Mouse (Mus musculus): ENCODE data around the gene Defb22.

The Defb22 gene

DNA sequence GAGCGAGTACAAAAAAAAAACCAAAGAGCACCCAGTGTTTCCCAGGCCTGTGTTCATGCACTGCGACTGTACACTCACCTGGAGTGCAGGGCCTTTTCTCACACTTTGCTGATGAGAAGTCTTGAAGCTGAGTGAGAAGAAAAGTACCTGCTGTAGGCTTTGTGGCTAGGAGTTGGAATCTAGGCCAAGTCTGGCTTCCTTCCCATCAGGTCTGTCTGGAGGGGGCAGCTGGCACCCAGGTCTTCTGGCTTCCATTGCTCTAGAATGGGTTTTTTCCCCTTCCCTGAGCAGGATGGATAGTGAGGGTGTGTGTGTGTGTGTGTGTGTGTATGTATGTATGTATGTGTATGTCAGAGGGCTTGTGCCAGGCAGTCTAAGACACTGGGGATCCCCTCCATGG, 50.1 kb downstream of the Defb22 start:
- no peak for DNase-seq (ENCODE audit: low spot score)

- no peak for DNase-seq (ENCODE audit: low spot score)
Measured at GRCm38 (mm10) chr2:152438963-152439362, 51.0 kb downstream of the Defb22 start.

DNA sequence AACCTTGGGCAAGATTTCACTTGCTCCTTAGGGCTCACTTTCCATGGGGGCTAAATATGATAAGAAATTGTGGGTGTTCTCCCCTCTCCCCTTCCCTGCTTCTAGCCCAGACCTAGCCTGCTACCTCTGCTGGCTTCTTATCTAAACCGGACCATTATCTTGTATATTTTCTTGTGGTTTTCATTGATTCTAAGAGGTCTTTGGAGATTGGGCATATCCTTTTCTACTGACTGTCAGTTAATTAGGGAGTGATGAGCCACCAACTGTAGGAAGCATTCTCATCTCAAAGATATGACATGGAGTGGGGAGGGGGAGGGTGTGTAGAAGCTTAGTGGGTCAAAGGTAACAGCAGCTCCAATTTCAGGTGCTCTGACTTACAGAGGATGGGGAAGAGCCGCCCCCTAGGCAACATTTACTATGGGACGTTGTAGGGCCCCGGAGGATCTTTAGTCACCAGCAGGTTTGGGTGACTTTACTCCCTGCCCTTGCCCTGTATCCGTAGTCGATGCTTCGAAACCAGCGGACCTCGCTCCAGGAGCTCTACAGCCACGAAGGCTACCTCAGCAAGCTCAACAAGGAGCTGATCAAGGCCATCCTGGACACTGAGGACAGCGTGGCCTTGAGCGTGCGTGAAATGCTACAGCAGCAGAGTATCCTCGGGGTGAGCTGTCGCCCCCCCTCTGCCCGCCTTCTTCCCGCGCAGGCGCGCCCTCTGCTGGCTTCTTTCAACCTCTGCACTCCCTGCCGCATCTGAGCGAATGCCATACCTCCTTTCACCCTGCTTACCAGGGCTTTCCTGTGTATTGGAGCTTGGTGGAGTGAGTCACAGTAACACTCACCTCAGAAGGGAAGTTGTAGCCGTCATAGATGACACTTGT, 52.7 kb downstream of the Defb22 start:
- DNase-seq (ENCODE audit: low spot score) = peak; percentile 69

GRCm38 (mm10) chr2:152436405-152436901, 53.5 kb downstream of the Defb22 start:
- DNase-seq (ENCODE audit: low spot score) = no peak

Measured in left cerebral cortex, adult 11 months (tissue).